Mouse (Mus musculus): Measurements from ENCODE around the gene Rybp. TPM values are rescaled to one million over a fixed set of nuclear protein-coding genes. Genes with fewer than 3 reads are reported as not detected.

Rybp gene
- total RNA-seq, 4 experiments from 2014 or later, result 45.7 to 51.8 (median 48.0) TPM

GRCm38 (mm10) chr6:100190803-100191559 lies 96.3 kb downstream of the Rybp start:
- no peak for DNase-seq (ENCODE audit: low spot score in 2 of 2)

- DNase-seq (ENCODE audit: low spot score in 2 of 2), result no peak
Observed at GRCm38 (mm10) chr6:100190310-100190709, 97.0 kb downstream of the Rybp start.

GRCm38 (mm10) chr6:100188883-100189743 lies 98.2 kb downstream of the Rybp start:
- DNase-seq (ENCODE audit: low spot score in 2 of 2), result no peak

GRCm38 (mm10) chr6:100187821-100188220 lies 99.5 kb downstream of the Rybp start:
- no peak for DNase-seq (ENCODE audit: low spot score in 2 of 2)

- no peak for DNase-seq (ENCODE audit: low spot score in 2 of 2)
Observed at GRCm38 (mm10) chr6:100186789-100187188, 100.5 kb downstream of the Rybp start.

- no peak for DNase-seq (ENCODE audit: low spot score in 2 of 2)
Observed at GRCm38 (mm10) chr6:100185524-100185923, 101.8 kb downstream of the Rybp start.

GRCm38 (mm10) chr6:100183344-100183743 lies 103.9 kb downstream of the Rybp start:
- DNase-seq (ENCODE audit: low spot score in 2 of 2), result no peak

GRCm38 (mm10) chr6:100180883-100181262 lies 106.4 kb downstream of the Rybp start:
- DNase-seq (ENCODE audit: low spot score in 2 of 2), result no peak

GRCm38 (mm10) chr6:100180213-100180882 lies 106.9 kb downstream of the Rybp start:
- DNase-seq (ENCODE audit: low spot score in 2 of 2), result no peak

- DNase-seq (ENCODE audit: low spot score in 2 of 2), result no peak
Observed at GRCm38 (mm10) chr6:100178830-100179229, 108.5 kb downstream of the Rybp start.
